Mouse (Mus musculus): ENCODE results near the gene Ankib1. TPM values are rescaled to one million over a fixed set of nuclear protein-coding genes. Genes with fewer than 3 reads are reported as not detected.

Gene Ankib1
- polyA plus RNA-seq, 1 experiment from 2014 or later: 17.4 TPM

DNA sequence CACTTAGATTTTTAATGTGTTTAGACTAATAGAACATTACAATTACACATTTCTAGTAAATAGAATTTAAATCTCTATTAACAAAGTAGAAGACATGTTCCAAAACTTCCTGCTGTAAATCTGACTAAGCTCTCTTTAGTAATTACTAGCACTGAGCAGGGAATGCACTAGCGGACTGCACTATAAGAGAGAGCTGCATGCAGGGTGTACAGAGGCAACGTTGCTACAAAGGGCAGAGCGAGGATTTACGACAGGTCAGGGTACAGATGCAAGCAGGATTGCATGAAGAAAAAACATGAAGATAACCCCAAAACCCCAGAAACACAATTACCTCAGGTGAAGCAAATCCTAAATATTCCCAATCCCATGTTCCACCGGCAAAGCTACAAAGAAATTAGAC, 102.7 kb downstream of the Ankib1 start:
- no peaks in the 10 kb centered on the region for H3K4me1 ChIP-seq (ENCODE audit: control insufficient read depth, insufficient read depth, low read length)
- peaks cover 38% of the 10 kb centered on the region for H3K36me3 ChIP-seq (ENCODE audit: control insufficient read depth, insufficient read depth, low read length)
- DNase-seq (ENCODE audit: low spot score) (no peak), ATAC-seq (no peak)
- H3K4me2 ChIP-seq (ENCODE audit: low read length): no peak overlapping the region
- no peak overlapping the region for H3K4me3 ChIP-seq (ENCODE audit: low read depth, low read length)
- no peak overlapping the region for H3K27ac ChIP-seq (ENCODE audit: low read depth, low read length)
- no peaks in the 10 kb centered on the region for H3K27me3 ChIP-seq (replicated peaks; ENCODE audit: control insufficient read depth, insufficient read depth, low read length)
- 95% methylated on average over 5 of the region's 5 CpGs for WGBS
- no peaks in the 10 kb centered on the region for H3K9me3 ChIP-seq (replicated peaks; ENCODE audit: control insufficient read depth, low read length)
- no peak overlapping the region for H3K9ac ChIP-seq (ENCODE audit: low read length)

DNA sequence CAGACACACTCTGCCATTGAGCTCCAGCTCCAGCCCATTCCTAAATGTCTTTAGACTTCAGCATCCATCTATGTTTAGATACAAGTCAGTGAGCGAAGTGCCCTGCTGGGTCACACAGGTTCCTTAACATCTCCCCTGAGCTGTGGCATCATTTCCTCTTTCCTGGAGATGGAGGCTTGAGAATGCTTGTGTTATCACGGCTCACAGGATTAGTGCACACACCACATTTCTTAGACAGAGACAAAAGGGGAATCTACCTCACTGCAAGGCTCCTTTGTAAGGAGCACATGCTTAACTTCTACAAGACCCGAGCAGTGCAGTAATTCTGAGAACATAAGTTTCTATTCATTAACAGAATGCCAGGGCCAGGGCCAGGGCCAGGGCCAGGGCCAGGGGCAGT, 106.7 kb downstream of the Ankib1 start:
- Histone ChIP-seq H3K36me3 (ENCODE audit: control insufficient read depth, insufficient read depth, low read length) (peaks cover 52% of the 10 kb centered on the region), H3K27ac (ENCODE audit: low read depth, low read length) (no peak overlapping the region), H3K4me2 (ENCODE audit: low read length) (no peak overlapping the region), H3K9ac (ENCODE audit: low read length) (no peak overlapping the region), H3K4me1 (ENCODE audit: control insufficient read depth, insufficient read depth, low read length) (no peaks in the 10 kb centered on the region), H3K27me3 (replicated peaks; ENCODE audit: control insufficient read depth, insufficient read depth, low read length) (no peaks in the 10 kb centered on the region), H3K9me3 (replicated peaks; ENCODE audit: control insufficient read depth, low read length) (no peaks in the 10 kb centered on the region), H3K4me3 (ENCODE audit: low read depth, low read length) (no peak overlapping the region)
- DNase-seq (ENCODE audit: low spot score) (no peak), ATAC-seq (no peak)
- WGBS: 73% methylated on average over 3 of the region's 3 CpGs

DNA sequence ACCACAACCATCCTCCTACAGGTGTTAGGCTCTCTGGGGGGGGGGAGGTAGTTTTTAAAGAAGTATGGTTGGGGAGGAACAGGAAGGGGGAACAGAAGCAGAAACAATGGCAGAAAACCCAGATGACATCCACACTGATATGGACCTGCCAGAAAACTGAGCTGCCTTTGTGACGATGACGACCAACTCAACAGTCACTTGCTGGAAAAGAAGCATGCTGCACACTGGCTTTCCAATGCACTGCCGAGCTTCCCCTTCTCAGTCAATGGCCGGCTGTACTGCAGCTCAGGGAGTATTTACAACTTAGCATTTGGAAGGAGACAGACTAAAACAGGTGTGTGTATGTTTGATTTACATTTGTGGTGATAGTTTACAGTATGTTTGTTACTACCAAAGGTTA, 107.5 kb downstream of the Ankib1 start:
- no peaks in the 10 kb centered on the region for H3K9me3 ChIP-seq (replicated peaks; ENCODE audit: control insufficient read depth, low read length)
- DNase-seq (ENCODE audit: low spot score): no peak
- ATAC-seq: no peak
- H3K4me3 ChIP-seq (ENCODE audit: low read depth, low read length): no peak overlapping the region
- H3K4me2 ChIP-seq (ENCODE audit: low read length): no peak overlapping the region
- H3K9ac ChIP-seq (ENCODE audit: low read length): no peak overlapping the region
- no peaks in the 10 kb centered on the region for H3K27me3 ChIP-seq (replicated peaks; ENCODE audit: control insufficient read depth, insufficient read depth, low read length)
- no peaks in the 10 kb centered on the region for H3K4me1 ChIP-seq (ENCODE audit: control insufficient read depth, insufficient read depth, low read length)
- no peak overlapping the region for H3K27ac ChIP-seq (ENCODE audit: low read depth, low read length)
- peaks cover 46% of the 10 kb centered on the region for H3K36me3 ChIP-seq (ENCODE audit: control insufficient read depth, insufficient read depth, low read length)
- 88% methylated on average over 4 of the region's 4 CpGs for whole genome bisulfite sequencing

GRCm38 (mm10) chr5:3692956-3693355, 109.8 kb downstream of the Ankib1 start:
- 95% methylated on average over 9 of the region's 9 CpGs for WGBS

DNA sequence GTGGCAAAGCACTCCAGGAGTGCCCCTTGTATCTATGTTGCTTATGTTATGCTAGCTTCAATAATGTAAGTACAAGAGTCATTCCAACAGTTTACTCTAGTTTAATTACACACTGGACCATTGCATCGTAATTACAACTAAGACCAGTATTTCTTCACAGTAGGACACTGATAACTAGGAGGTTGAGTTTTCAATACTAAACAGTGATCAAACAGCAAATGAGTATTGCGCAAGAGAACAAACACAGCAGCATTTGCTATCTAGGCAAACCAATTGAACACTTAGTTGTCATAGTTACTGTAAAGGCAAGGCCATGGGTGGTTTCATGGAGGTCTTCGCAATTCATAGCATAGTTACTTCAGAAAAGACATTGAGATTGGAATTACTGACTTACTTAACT, 111.4 kb downstream of the Ankib1 start:
- H3K36me3 ChIP-seq (ENCODE audit: control insufficient read depth, insufficient read depth, low read length): peaks cover 49% of the 10 kb centered on the region
- DNase-seq (ENCODE audit: low spot score): no peak

More at GRCm38 (mm10) chr5:3692956-3693355, 109.8 kb downstream of the Ankib1 start:
- H3K4me3 ChIP-seq (ENCODE audit: low read depth, low read length): no peak overlapping the region
- DNase-seq (ENCODE audit: low spot score) (no peak), ATAC-seq (no peak)
- no peaks in the 10 kb centered on the region for H3K4me1 ChIP-seq (ENCODE audit: control insufficient read depth, insufficient read depth, low read length)
- no peaks in the 10 kb centered on the region for H3K27me3 ChIP-seq (replicated peaks; ENCODE audit: control insufficient read depth, insufficient read depth, low read length)
- H3K4me2 ChIP-seq (ENCODE audit: low read length): no peak overlapping the region
- H3K36me3 ChIP-seq (ENCODE audit: control insufficient read depth, insufficient read depth, low read length): peaks cover 52% of the 10 kb centered on the region
- no peak overlapping the region for H3K27ac ChIP-seq (ENCODE audit: low read depth, low read length)
- no peak overlapping the region for H3K9ac ChIP-seq (ENCODE audit: low read length)
- H3K9me3 ChIP-seq (replicated peaks; ENCODE audit: control insufficient read depth, low read length): no peaks in the 10 kb centered on the region

DNA sequence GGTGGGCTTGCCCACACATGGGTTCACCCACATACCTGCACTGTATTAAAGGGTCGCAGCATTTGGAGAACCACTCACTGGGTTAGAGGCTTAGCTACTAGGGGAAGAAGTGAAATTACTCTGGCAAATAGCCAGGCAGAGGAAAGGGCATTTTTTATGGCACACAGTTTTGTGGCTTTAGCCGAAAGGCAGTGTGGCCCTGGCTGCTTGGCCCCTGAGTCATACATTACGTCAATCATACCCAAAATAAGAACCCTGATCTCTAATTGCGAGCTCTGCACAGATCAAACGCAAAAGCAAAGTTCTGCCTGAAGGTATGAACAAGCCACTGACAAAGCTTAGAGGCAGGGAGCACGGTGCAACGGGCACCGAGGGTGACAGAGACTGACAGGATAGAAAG, 114.4 kb downstream of the Ankib1 start:
- H3K9me3 ChIP-seq (replicated peaks; ENCODE audit: control insufficient read depth, low read length): no peaks in the 10 kb centered on the region
- H3K9ac ChIP-seq (ENCODE audit: low read length): no peak overlapping the region
- no peak overlapping the region for H3K27ac ChIP-seq (ENCODE audit: low read depth, low read length)
- 93% methylated on average over 8 of the region's 8 CpGs for WGBS
- H3K4me1 ChIP-seq (ENCODE audit: control insufficient read depth, insufficient read depth, low read length): no peaks in the 10 kb centered on the region
- no peak for ATAC-seq
- H3K27me3 ChIP-seq (replicated peaks; ENCODE audit: control insufficient read depth, insufficient read depth, low read length): no peaks in the 10 kb centered on the region
- H3K4me3 ChIP-seq (ENCODE audit: low read depth, low read length): no peak overlapping the region
- H3K36me3 ChIP-seq (ENCODE audit: control insufficient read depth, insufficient read depth, low read length): peaks cover 32% of the 10 kb centered on the region
- DNase-seq (ENCODE audit: low spot score): no peak
- H3K4me2 ChIP-seq (ENCODE audit: low read length): no peak overlapping the region

More for the DNA sequence above, 111.4 kb downstream of the Ankib1 start:
- Histone ChIP-seq H3K4me2 (ENCODE audit: low read length) (no peak overlapping the region), H3K27ac (ENCODE audit: low read depth, low read length) (no peak overlapping the region), H3K9ac (ENCODE audit: low read length) (no peak overlapping the region), H3K4me3 (ENCODE audit: low read depth, low read length) (no peak overlapping the region), H3K27me3 (replicated peaks; ENCODE audit: control insufficient read depth, insufficient read depth, low read length) (no peaks in the 10 kb centered on the region), H3K4me1 (ENCODE audit: control insufficient read depth, insufficient read depth, low read length) (no peaks in the 10 kb centered on the region), H3K9me3 (replicated peaks; ENCODE audit: control insufficient read depth, low read length) (no peaks in the 10 kb centered on the region)
- 95% methylated on average over 3 of the region's 3 CpGs for WGBS
- no peak for ATAC-seq

DNA sequence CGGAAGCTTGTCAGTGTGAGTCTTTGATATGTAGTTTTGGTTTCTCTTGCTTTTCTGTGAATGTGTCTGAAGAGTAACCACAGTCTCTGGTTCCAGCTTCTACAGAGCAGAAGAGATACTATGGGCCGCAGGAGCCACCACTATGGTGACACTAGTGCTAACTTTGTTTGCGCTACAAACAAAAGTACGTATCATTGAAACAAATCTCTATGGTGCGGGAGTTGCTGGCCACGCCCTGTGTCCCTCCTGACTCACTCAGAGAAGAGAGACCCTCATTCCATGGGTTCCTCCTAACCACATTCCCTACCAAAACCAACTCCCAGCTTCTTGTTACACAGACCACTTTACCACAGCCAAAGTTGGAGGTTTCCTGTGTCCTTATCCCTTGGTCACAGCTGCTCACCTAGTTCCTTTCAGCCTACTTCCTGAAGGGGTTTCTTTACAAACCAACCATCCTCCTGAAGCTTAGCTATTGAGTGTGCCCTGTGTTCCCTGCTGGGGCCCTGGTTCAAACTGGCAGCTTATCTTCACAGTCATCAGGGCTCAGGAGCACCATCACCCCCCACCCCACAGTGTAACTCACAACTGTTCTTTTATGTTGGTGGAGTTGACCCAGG, 132.7 kb downstream of the Ankib1 start:
- WGBS: 97% methylated on average over 6 of the region's 6 CpGs
- Histone ChIP-seq H3K27me3 (replicated peaks; ENCODE audit: control insufficient read depth, insufficient read depth, low read length) (no peaks in the 10 kb centered on the region), H3K9ac (ENCODE audit: low read length) (no peak overlapping the region), H3K4me2 (ENCODE audit: low read length) (no peak overlapping the region), H3K4me3 (ENCODE audit: low read depth, low read length) (no peak overlapping the region), H3K27ac (ENCODE audit: low read depth, low read length) (no peak overlapping the region), H3K36me3 (ENCODE audit: control insufficient read depth, insufficient read depth, low read length) (no peaks in the 10 kb centered on the region), H3K9me3 (replicated peaks; ENCODE audit: control insufficient read depth, low read length) (no peaks in the 10 kb centered on the region), H3K4me1 (ENCODE audit: control insufficient read depth, insufficient read depth, low read length) (no peaks in the 10 kb centered on the region)
- no peak for ATAC-seq
- no peak for DNase-seq (ENCODE audit: low spot score)

- Histone ChIP-seq H3K27ac (ENCODE audit: low read depth, low read length) (no peak overlapping the region), H3K36me3 (ENCODE audit: control insufficient read depth, insufficient read depth, low read length) (no peaks in the 10 kb centered on the region), H3K9me3 (replicated peaks; ENCODE audit: control insufficient read depth, low read length) (no peaks in the 10 kb centered on the region), H3K4me1 (ENCODE audit: control insufficient read depth, insufficient read depth, low read length) (no peaks in the 10 kb centered on the region), H3K27me3 (replicated peaks; ENCODE audit: control insufficient read depth, insufficient read depth, low read length) (no peaks in the 10 kb centered on the region), H3K9ac (ENCODE audit: low read length) (no peak overlapping the region), H3K4me2 (ENCODE audit: low read length) (no peak overlapping the region), H3K4me3 (ENCODE audit: low read depth, low read length) (no peak overlapping the region)
- no peak for ATAC-seq
- no peak for DNase-seq (ENCODE audit: low spot score)
- WGBS: 91% methylated on average over 12 of the region's 12 CpGs
Observed at GRCm38 (mm10) chr5:3666585-3666984, 136.1 kb downstream of the Ankib1 start.

- Histone ChIP-seq H3K27ac (ENCODE audit: low read depth, low read length) (no peak overlapping the region), H3K27me3 (replicated peaks; ENCODE audit: control insufficient read depth, insufficient read depth, low read length) (no peaks in the 10 kb centered on the region), H3K4me3 (ENCODE audit: low read depth, low read length) (no peak overlapping the region), H3K4me1 (ENCODE audit: control insufficient read depth, insufficient read depth, low read length) (no peaks in the 10 kb centered on the region), H3K36me3 (ENCODE audit: control insufficient read depth, insufficient read depth, low read length) (no peaks in the 10 kb centered on the region), H3K4me2 (ENCODE audit: low read length) (no peak overlapping the region), H3K9me3 (replicated peaks; ENCODE audit: control insufficient read depth, low read length) (no peaks in the 10 kb centered on the region), H3K9ac (ENCODE audit: low read length) (no peak overlapping the region)
- 92% methylated on average over 2 of the region's 2 CpGs for WGBS
- no peak for DNase-seq (ENCODE audit: low spot score)
- ATAC-seq: no peak
Observed at GRCm38 (mm10) chr5:3665225-3665624, 137.5 kb downstream of the Ankib1 start.

All from forebrain, embryonic 14.5 days (tissue).